Mouse (Mus musculus) gastrocnemius, adult 2 months (tissue): Measurements from ENCODE around the gene Cant1. TPM values are rescaled to one million over a fixed set of nuclear protein-coding genes. Genes with fewer than 3 reads are reported as not detected.
A peak's percentile ranks its signal among the peaks of the same experiment; 100 is the strongest.

Experiments used
- DNase-seq: peaks from one replicate; pipeline ENCODE4 v3.0.0; 2022
- H3K27ac ChIP-seq: fragments of 200-600 bp; 2 replicates; pipeline ENCODE4 v1.8.1; 2022; ENCODE audit warnings: mild to moderate bottlenecking
- H3K4me3 ChIP-seq: fragments of 200-600 bp; 2 replicates; pipeline ENCODE4 v1.8.1; 2022; ENCODE audit warnings: mild to moderate bottlenecking, moderate library complexity
- CTCF ChIP-seq: fragments of 200-600 bp; IDR thresholded peaks from 2 replicates; pipeline ENCODE4 v1.8.1; 2022; ENCODE audit warnings: antibody characterized with exemption, mild to moderate bottlenecking, moderate library complexity
- intact Hi-C: fragments of 180-260 bp; cut with DNase I; formaldehyde crosslinking; loops from one replicate; pipeline ENCODE4 v1.15.1; 2025
- long read RNA-seq, 2 experiments: library from polyadenylated mRNA; stranded (forward); transcript quantifications; one replicate each; pipeline ENCODE4 v2.0.0; 2021
- total RNA-seq, 2 experiments: library from RNA; stranded (reverse); gene quantifications; 2 replicates each; pipeline ENCODE4 v1.2.3; 2021

Gene Cant1
- total RNA-seq = 10 to 100 TPM; 10.7 to 11.6 TPM
- long read RNA-seq, experiment 1, full-length matches to known transcripts = 10 of 13 reads
- long read RNA-seq, experiment 1, partial matches to known transcripts = 2 of 13 reads
- long read RNA-seq, experiment 1, other reads (novel, unspliced or antisense) = 1 of 13 reads
- long read RNA-seq, experiment 2, full-length matches to known transcripts = 11 of 14 reads
- long read RNA-seq, experiment 2, partial matches to known transcripts = 1 of 14 reads
- long read RNA-seq, experiment 2, other reads (novel, unspliced or antisense) = 2 of 14 reads

DNA sequence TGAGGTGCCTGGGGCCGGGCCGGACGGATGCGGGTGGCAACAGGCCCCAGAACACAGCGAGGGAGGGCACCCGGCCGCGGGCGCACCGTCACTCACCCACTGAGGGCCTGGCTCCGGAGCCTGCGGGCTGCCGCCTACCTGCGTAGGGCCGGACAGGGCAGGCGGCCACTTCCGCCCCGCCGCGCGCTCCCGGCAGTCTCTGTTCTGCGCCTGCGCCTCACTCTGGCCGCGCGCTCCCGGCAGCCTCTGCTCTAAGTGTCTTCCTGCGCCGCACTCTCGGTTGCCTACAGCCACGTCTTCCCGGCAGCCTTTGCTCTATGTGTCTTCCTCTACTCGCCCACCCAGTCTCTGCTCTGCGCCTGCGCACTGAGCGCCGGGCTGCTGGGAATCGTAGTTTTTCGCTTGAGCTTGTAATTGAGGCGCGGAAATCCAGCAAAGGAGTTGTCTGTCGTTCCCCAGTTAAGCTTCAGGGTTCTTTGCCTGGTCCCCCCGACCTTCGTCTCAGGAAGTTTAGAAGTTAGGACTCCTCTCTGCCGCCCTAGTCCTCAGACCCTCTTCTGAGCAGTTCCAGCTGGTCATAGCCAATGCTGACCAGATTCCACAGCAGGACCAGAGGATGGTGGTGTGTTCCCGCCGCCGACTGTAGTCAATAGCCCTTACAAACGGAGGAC lies at the start of gene Cant1:
Gene Cant1, minus strand, starts transcription at position 253 of the 671 bp plus-strand sequence.
- Histone ChIP-seq H3K27ac (peak within 1 kb of the TSS; percentile 98), H3K4me3 (peak within 1 kb of the TSS; percentile 99)
- DNase-seq = peak; percentile 98
- intact Hi-C loops = no loop called here
- TF ChIP-seq CTCF = no peak

DNA sequence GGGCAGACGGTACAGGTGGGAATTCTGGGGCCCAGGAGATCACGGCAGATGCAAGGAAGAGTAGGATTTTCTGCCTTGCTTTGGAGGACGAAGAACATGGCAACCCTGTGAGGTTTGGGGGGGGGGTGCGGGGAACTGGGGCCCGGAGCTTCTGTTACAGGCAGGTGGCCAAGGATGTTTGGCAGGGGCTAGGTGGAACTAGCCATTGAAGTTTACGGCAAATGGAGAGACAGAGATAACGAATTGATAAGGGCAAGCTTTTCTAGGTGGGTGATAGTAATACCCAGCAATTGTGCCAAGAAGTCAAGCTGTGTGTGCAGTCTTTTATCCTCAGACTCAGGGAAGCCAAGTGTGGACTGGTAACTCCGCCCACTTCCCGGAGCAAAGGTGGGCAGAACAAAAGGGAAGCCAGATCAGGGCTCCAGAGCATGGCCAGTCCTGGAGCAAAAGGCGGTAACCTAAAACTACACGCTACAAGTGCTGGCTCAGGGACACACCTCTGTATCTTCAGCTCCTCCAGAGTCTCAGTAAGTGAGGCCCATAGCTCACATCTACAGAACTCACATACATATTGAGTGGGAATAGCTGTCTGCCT lies 48.7 kb upstream of the Cant1 start:
- intact Hi-C loops = no loop called here
- TF ChIP-seq CTCF = no peak
- H3K4me3 ChIP-seq = no peak overlapping the region
- H3K27ac ChIP-seq = no peak overlapping the region
- no peak for DNase-seq

DNA sequence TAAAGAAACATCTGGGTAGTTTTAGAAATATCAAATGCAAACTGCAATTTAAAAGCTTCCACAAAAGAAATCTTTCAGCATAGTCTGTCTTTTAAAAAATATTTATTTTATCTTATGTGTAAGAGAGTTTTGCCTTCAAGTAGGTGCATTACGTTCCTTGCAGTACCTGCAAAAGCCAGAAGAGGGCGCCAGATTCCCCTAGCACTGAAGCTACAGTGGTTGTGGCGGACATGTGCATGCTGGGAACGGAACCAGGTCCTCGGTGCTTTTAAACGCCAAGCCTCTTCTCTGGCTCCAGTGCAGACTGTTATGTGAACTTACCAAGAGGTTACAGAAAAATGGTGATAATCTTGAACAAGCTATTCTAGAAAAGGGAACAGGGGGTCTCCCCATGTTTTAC lies 41.4 kb upstream of the Cant1 start:
- peak; percentile 77 for TF ChIP-seq CTCF
- intact Hi-C loops = no loop called here
- H3K27ac ChIP-seq = no peak overlapping the region
- no peak for DNase-seq
- no peak overlapping the region for H3K4me3 ChIP-seq

DNA sequence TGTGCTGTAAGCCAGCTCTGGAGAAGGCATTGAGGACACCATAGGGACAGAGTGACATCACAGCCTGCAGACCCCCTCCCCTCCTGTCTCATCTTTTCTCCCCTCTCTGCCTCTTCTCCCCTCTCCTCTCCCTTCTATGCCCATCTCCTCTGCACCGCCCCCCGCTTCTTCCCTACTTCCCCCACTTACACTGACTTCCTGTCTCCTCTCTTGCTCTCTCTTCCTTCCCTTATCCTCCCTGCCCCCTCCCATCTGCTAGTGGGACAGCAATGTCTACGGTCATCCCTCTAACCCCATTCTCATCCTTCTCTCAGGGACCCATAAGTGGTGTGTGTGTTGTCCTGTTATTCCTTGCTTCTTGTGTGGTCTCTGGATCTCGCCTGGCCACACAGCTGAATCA lies 40.6 kb upstream of the Cant1 start:
- no peak for DNase-seq
- Histone ChIP-seq H3K27ac (peak overlapping the region; percentile 74), H3K4me3 (no peak overlapping the region)
- intact Hi-C loops = no loop called here
- TF ChIP-seq CTCF = no peak

DNA sequence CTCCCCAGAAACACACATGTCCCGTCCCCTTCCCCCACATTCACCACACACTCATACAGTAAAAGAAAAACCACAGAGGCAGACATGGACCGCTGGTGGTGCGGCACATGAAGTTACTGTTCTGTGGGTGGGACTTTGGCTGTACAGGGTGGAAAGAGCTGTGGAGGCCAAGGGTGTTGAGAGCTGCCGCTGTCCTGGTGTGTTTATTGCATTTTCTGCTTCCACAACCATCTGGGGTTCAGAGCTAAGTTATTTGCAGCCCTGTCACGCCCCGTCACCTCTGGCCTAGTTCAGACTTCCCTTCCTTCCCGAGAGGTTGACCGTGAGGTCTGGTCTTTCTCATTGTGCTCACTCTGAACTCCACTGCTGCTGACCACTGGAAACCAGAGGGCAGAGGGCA lies 40.2 kb upstream of the Cant1 start:
- Histone ChIP-seq H3K4me3 (peak overlapping the region; percentile 28), H3K27ac (peak overlapping the region; percentile 74)
- TF ChIP-seq CTCF = no peak
- intact Hi-C loops = no loop called here
- DNase-seq = peak; percentile 64

DNA sequence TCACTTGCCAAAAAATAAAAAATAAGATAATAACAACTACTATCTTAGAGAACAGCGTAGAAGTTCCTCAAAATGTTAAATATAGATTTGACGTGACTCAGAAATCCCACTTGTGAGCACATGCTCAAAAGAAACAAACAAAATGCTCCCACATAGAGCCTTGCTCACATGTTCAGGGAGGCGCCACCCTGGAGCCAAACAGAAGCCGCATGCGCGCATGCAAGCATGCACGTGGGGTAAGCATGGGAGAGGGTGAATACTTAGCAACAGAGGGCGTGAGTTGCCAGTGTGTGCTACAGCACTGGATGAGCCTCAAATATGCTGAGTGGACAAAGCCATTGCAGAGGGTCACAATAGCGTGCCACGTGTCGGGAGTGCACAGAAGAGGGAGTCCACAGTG lies 38.1 kb upstream of the Cant1 start:
- Histone ChIP-seq H3K27ac (peak overlapping the region; percentile 35; the same call in 1 of the 2 replicates), H3K4me3 (no peak overlapping the region)
- intact Hi-C loops = no loop called here
- no peak for TF ChIP-seq CTCF
- peak; percentile 59 for DNase-seq

DNA sequence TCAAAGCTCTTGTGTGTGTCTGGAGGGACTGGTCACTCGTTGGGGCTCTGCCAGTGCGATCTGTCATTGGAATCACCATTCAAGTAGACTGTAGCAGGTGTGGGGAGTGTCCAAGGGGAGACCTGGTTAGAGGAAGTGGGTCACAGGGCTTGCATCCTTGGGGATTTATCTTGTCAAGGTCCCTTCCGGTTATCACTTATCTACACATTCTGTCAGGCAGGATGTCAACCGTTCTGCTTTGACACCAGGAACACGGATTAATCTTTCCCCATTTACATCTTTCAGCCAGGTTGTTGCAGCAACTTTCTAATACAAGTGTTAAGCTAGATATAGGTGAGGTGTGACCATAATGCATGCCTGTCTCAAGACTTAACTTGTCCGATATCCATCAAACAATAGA lies 36.9 kb upstream of the Cant1 start:
- intact Hi-C loops = no loop called here
- DNase-seq = no peak
- Histone ChIP-seq H3K4me3 (no peak overlapping the region), H3K27ac (peak overlapping the region; percentile 67)
- TF ChIP-seq CTCF = no peak

DNA sequence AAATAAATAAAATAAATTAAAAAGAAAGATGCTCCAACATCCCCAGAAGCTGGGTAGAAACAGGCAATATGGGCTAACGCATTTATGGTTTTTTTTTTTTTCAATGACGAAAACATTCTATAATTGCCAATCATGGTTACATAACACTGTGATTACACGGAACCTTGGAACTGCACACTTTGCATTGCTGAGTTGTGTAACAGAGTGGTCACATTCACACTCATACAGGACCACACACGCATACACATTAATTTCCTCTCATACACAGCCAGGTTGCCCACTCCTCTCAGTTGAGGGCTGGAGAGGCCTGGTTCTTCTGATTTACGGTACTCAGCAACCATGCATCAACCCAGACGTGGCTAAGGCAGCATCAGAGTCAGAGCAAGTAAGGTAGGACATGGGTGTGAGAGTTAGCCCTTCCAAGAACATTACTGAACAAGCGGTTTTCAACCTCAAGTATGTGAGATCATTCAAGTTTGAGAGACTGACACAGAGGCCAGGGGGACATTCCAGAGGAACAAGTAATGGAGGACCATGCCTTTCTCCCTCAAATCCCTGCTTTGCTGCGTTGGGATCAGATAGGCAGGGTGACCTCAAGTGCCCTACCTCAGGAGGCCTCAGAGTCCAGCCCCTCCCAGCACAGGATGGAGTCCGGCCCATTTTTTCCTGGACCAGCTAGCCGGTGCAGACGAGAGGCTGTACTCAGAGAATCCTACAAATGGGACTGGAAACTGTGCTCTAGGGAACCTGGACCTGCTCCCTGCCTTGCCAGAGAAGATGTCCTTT lies 35.2 kb upstream of the Cant1 start:
- no peak for TF ChIP-seq CTCF
- peak; percentile 83 for DNase-seq
- Histone ChIP-seq H3K27ac (peak overlapping the region; percentile 67), H3K4me3 (no peak overlapping the region)
- intact Hi-C loops = no loop called here

DNA sequence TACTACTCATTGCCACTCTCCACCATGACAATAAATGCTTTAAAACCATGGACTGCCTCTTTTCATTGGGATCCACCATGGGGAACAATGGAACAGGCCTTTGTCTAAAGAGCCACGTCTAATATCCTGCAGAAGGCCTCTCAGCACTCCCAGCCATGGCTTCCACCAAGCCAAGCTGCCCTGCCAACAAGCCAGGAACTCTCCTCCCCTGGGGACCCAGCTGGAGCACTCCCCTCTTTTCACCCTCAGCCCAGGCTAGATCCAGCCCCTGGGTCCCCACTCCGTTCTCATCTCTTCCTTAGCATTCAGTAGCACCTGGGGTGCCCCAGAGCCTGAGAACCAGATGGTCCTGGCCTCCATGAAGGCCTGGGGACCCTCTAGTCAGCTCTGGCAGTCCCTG lies 34.1 kb upstream of the Cant1 start:
- no peak for TF ChIP-seq CTCF
- no peak for DNase-seq
- Histone ChIP-seq H3K27ac (peak overlapping the region; percentile 67), H3K4me3 (no peak overlapping the region)
- intact Hi-C loops = no loop called here

DNA sequence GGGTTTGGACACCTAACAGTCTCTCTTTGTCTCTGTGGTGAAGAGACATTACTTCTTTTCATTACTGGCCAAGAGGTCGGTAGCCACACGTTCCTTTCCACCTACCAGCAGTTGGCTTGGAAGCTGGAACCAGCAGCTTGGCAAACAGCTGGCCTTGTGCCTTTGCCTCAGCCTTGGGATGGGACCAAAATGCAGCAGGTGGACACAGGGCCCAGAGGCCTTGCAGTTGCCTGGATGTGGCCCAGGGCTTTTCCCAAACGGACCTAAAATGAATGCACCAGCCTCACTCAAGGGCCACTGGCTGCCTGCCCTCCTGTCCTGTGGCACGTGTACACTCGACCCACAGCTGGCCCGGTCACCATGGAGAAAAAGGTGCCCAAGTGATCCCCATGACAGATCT lies 32.3 kb upstream of the Cant1 start:
- H3K27ac ChIP-seq = peak overlapping the region; percentile 32; the same call in 1 of the 2 replicates
- intact Hi-C loops = no loop called here
- no peak for TF ChIP-seq CTCF
- H3K4me3 ChIP-seq = no peak overlapping the region
- peak; percentile 48 for DNase-seq

DNA sequence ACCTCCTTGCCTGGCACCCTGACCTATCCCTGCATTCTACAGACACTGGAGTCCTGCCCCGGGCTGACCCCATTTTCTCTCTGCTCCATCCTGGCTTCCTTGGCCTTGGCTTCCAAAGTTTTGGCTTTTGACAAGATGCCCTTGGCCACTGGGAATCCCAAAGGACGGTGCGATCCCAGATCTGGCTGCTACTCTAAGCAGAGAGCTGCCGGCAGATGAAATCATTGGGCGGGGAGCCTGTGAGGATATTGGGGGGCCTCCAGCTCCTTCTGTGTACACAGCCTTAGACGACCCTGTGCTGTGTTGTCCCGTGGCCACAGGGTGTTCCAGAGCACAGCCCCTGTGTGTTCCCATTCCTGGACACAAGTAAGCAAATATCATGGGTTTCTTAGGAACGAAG lies 29.5 kb upstream of the Cant1 start:
- peak; percentile 89 for DNase-seq
- intact Hi-C loops = no loop called here
- H3K4me3 ChIP-seq = peak overlapping the region; percentile 5; the same call in 1 of the 2 replicates

DNA sequence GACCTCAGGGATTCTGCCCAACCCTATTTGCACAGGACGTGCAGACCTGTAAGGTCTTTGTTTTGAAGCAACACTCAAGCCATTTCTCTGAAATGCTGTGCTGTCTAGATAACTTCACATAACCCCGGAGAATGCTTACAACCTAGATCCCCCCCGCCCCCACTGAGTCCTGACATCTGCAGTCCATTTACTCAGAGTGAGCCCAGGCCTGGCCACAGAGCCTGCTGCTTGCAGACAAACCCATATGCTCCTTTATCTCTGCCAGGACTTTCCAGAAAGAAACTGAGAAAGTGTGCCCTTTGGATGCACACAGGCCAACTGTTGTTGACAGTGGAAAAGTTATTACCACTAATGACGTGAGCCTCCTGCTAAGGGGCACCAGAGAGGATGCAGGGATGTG lies 28.5 kb upstream of the Cant1 start:
- intact Hi-C loops = no loop called here
- H3K4me3 ChIP-seq = no peak overlapping the region
- peak overlapping the region; percentile 75 for H3K27ac ChIP-seq
- TF ChIP-seq CTCF = no peak
- no peak for DNase-seq

More for the DNA sequence above, 29.5 kb upstream of the Cant1 start:
- peak overlapping the region; percentile 75 for H3K27ac ChIP-seq
- no peak for TF ChIP-seq CTCF
